Mouse (Mus musculus) erythroblast, embryonic 14.5 days (primary cell): ENCODE results near the gene Pnpla8. TPM values are rescaled to one million over a fixed set of nuclear protein-coding genes. Genes with fewer than 3 reads are reported as not detected.
"Not testable (repeated sequence)": the region's sequence is repeated elsewhere in the genome, so short reads cannot be mapped to it uniquely, and the experiment has no call there.

Experiments
- H3K27me3 ChIP-seq: 2 replicates; pipeline ENCODE4 v1.6.1; 2012; ENCODE audit warnings: inconsistent platforms; ENCODE audit not compliant: control insufficient read depth
- H3K36me3 ChIP-seq: 2 replicates; pipeline ENCODE4 v1.6.1; 2012; ENCODE audit warnings: mild to moderate bottlenecking, inconsistent platforms; ENCODE audit not compliant: control insufficient read depth
- H3K4me1 ChIP-seq: 2 replicates; pipeline ENCODE4 v1.6.1; 2012; ENCODE audit warnings: inconsistent platforms; ENCODE audit not compliant: control insufficient read depth
- H3K4me3 ChIP-seq: replicated peaks from 2 replicates; pipeline ENCODE3; 2012; ENCODE audit warnings: moderate library complexity, mild to moderate bottlenecking, inconsistent platforms
- H3K9me3 ChIP-seq: 2 replicates; pipeline ENCODE4 v1.6.1; 2012; ENCODE audit warnings: low read length, inconsistent platforms, mixed read lengths; ENCODE audit not compliant: control insufficient read depth
- GATA1 ChIP-seq: IDR thresholded peaks from 2 replicates; pipeline ENCODE4 v1.6.1; 2012; ENCODE audit warnings: low read length, inconsistent platforms, mixed read lengths
- TAL1 ChIP-seq: IDR thresholded peaks from 3 replicates; pipeline ENCODE4 v1.6.1; 2012; ENCODE audit warnings: low read length, inconsistent platforms, mixed read lengths
- polyA plus RNA-seq: library from polyadenylated mRNA; stranded (reverse); fragments of >175 nt; gene quantifications from 2 replicates; pipeline ENCODE4 v1.2.3, GENCODE M21; 2012

Gene Pnpla8
- polyA plus RNA-seq, 1 experiment, result 0.71 TPM

- Histone ChIP-seq H3K27me3 (no peaks in the 10 kb centered on the region), H3K4me3 (peak overlapping the region; percentile 92), H3K9me3 (no peaks in the 10 kb centered on the region), H3K36me3 (peaks cover 8% of the 10 kb centered on the region), H3K4me1 (peaks cover 23% of the 10 kb centered on the region)
- TF ChIP-seq GATA1 (no peak), TAL1 (no peak)
These were observed 47.6 kb downstream of the Pnpla8 start for GRCm38 (mm10) chr12:44268728-44269302.

DNA sequence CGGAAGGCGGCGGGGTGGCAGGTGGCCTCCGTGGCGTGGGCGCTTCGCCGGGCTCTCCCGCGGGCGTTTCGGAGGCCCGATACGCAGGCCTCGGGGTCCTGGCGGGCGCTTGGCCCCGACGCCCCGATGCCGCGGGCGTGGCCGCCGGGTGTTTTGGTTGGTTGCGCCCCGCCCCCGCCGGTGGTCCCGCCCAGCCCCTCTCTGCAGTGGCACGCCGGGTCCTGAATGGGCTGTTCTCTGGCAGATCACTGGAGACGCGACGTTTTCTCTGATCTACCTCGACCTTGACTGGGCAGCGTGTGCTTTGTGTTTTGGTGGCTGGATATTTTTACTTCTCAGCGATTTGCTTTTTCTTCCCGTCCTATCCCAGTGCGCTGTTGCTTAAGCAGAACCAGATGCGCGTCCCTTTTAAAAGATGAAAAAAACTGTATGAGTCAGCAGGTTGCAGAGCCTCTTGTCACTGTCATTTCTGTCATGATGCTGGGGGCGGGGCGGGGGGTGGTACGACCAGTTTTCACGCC, 48.2 kb downstream of the Pnpla8 start:
- no peak for TF ChIP-seq GATA1
- no peak for TF ChIP-seq TAL1
- H3K4me3 ChIP-seq, result peak overlapping the region; percentile 92
- H3K36me3 ChIP-seq, result peaks cover 8% of the 10 kb centered on the region
- no peaks in the 10 kb centered on the region for H3K27me3 ChIP-seq
- H3K9me3 ChIP-seq, result no peaks in the 10 kb centered on the region
- peaks cover 25% of the 10 kb centered on the region for H3K4me1 ChIP-seq

DNA sequence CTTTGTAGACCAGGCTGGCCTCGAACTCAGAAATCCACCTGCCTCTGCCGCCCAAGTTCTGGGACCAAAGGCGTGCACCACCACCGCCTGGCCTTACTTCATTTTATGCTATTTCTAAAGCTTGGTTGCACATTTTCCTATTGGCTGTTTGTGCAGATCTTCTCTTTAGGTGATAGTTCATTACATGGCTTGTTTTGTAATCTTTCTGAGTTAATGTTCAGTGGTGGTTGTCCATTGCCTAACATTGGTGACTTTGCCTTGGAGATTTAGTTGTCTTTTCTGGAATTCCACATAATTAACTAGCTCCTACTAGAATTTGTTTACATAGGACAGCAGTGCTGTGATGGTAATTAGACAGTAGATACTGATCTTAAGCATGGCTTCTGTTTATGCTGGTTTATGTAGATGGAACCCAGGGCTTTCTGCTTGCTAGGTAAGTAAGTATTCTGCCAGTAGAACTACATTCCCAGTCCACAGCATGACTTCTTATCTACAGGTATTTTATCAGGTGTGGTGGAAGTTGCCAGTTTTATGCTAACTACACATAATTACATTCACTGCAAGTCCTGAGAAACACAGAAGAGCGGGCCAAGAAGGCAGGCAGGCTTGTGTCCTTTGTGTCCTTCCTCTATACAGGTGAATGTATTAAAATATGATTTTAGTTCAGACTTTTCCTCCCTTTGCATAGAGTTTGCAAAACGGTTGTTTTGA, 53.1 kb downstream of the Pnpla8 start:
- Histone ChIP-seq H3K36me3 (peaks cover 13% of the 10 kb centered on the region), H3K27me3 (no peaks in the 10 kb centered on the region), H3K4me3 (no peak overlapping the region), H3K4me1 (peaks cover 14% of the 10 kb centered on the region), H3K9me3 (no peaks in the 10 kb centered on the region)
- TF ChIP-seq TAL1, result no peak
- TF ChIP-seq GATA1, result no peak

GRCm38 (mm10) chr12:44280147-44280546, 59.0 kb downstream of the Pnpla8 start:
- H3K27me3 ChIP-seq, H3K9me3 ChIP-seq: not testable (repeated sequence)
- H3K36me3 ChIP-seq, result peaks cover 15% of the 10 kb centered on the region

DNA sequence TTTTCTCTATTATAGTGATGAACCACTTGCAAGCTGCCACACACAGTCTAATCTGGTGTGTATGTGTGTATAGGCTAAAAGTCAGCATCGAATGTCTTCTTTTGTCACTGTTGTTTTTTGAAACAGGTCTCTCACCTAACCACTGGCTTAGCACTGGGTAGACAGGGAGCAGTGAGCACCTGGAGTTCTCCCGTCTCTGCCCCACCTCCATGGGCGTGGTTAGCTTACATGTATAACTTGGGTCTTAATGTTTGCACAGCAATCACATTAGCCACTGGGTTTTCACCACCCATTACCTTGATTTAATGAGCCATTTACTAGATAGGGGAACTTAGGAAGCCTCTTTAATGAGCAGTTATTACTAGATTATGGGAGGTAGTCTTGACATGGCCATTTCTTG, 60.4 kb downstream of the Pnpla8 start:
- H3K4me3 ChIP-seq, result no peak overlapping the region
- TF ChIP-seq GATA1, result no peak
- TF ChIP-seq TAL1, result no peak
- no peaks in the 10 kb centered on the region for H3K27me3 ChIP-seq
- peaks cover 16% of the 10 kb centered on the region for H3K36me3 ChIP-seq
- H3K9me3 ChIP-seq, result no peaks in the 10 kb centered on the region
- peaks cover 3% of the 10 kb centered on the region for H3K4me1 ChIP-seq

More at GRCm38 (mm10) chr12:44280147-44280546, 59.0 kb downstream of the Pnpla8 start:
- not testable (repeated sequence) for H3K4me1 ChIP-seq, H3K4me3 ChIP-seq

GRCm38 (mm10) chr12:44283378-44283777, 62.2 kb downstream of the Pnpla8 start:
- no peak for TF ChIP-seq GATA1
- TF ChIP-seq TAL1, result no peak
- Histone ChIP-seq H3K36me3 (peaks cover 22% of the 10 kb centered on the region), H3K9me3 (no peaks in the 10 kb centered on the region), H3K27me3 (no peaks in the 10 kb centered on the region), H3K4me1 (peaks cover 3% of the 10 kb centered on the region), H3K4me3 (no peak overlapping the region)

GRCm38 (mm10) chr12:44286992-44287391, 65.8 kb downstream of the Pnpla8 start:
- Histone ChIP-seq H3K9me3 (no peaks in the 10 kb centered on the region), H3K4me3 (no peak overlapping the region), H3K27me3 (no peaks in the 10 kb centered on the region), H3K4me1 (no peaks in the 10 kb centered on the region), H3K36me3 (peaks cover 38% of the 10 kb centered on the region)
- no peak for TF ChIP-seq GATA1
- no peak for TF ChIP-seq TAL1

GRCm38 (mm10) chr12:44292281-44292680, 71.1 kb downstream of the Pnpla8 start:
- Histone ChIP-seq H3K27me3 (no peaks in the 10 kb centered on the region), H3K4me1 (no peaks in the 10 kb centered on the region), H3K36me3 (peaks cover 27% of the 10 kb centered on the region), H3K9me3 (no peaks in the 10 kb centered on the region), H3K4me3 (no peak overlapping the region)
- TF ChIP-seq TAL1, result no peak
- TF ChIP-seq GATA1, result no peak

- H3K4me1 ChIP-seq, result no peaks in the 10 kb centered on the region
- H3K9me3 ChIP-seq, result no peaks in the 10 kb centered on the region
- no peaks in the 10 kb centered on the region for H3K27me3 ChIP-seq
- TF ChIP-seq GATA1 (no peak), TAL1 (no peak)
- no peak overlapping the region for H3K4me3 ChIP-seq
- H3K36me3 ChIP-seq, result peaks cover 35% of the 10 kb centered on the region
These were observed 79.6 kb downstream of the Pnpla8 start for GRCm38 (mm10) chr12:44300793-44301192.
